Mouse (Mus musculus) intestine, embryonic 14.5 days (tissue): ENCODE data around the gene Fbxl22. TPM values are rescaled to one million over a fixed set of nuclear protein-coding genes. Genes with fewer than 3 reads are reported as not detected.

Experiments used
- ATAC-seq: fragments of 200-750 bp; cut with Nextera tagmentation; replicated peaks from 2 replicates; pipeline ENCODE4 v1.8.0; 2017; ENCODE audit warnings: low read depth, moderate number of reproducible peaks, moderate TSS enrichment, moderate library complexity; ENCODE audit not compliant: low FRiP score, low TSS enrichment
- DNase-seq: peaks from one replicate; pipeline ENCODE4 v3.0.0-alpha.2; 2018; ENCODE audit warnings: low spot score
- H3K27ac ChIP-seq: fragments of 300-500 bp; sonication (generic); 2 replicates; pipeline ENCODE4 v1.5.1; 2014; ENCODE audit warnings: low read depth, mild to moderate bottlenecking, control low read depth
- H3K27me3 ChIP-seq: fragments of 300-500 bp; sonication (generic); replicated peaks from 2 replicates; pipeline ENCODE4 v1.6.1; 2014; ENCODE audit warnings: low read length, control low read depth; ENCODE audit not compliant: control insufficient read depth, insufficient read depth
- H3K36me3 ChIP-seq: fragments of 300-500 bp; sonication (generic); 2 replicates; pipeline ENCODE4 v1.6.1; 2014; ENCODE audit warnings: low read length, control low read depth; ENCODE audit not compliant: control insufficient read depth, insufficient read depth
- H3K4me1 ChIP-seq: fragments of 300-500 bp; sonication (generic); replicated peaks from 2 replicates; pipeline ENCODE4 v1.6.1; 2014; ENCODE audit warnings: low read length, control low read depth, mixed read lengths; ENCODE audit not compliant: control insufficient read depth, insufficient read depth
- H3K4me2 ChIP-seq: fragments of 300-500 bp; sonication (generic); 2 replicates; pipeline ENCODE4 v1.6.1; 2014; ENCODE audit warnings: low read length
- H3K4me3 ChIP-seq: fragments of 300-500 bp; sonication (generic); 2 replicates; pipeline ENCODE4 v1.5.1; 2014; ENCODE audit warnings: low read depth, low read length, control low read depth, mixed read lengths
- H3K9ac ChIP-seq: fragments of 300-500 bp; sonication (generic); 2 replicates; pipeline ENCODE4 v1.6.1; 2014; ENCODE audit warnings: mild to moderate bottlenecking, low read length
- H3K9me3 ChIP-seq: fragments of 300-500 bp; sonication (generic); 2 replicates; pipeline ENCODE4 v1.6.1; 2016; ENCODE audit warnings: low read length, control low read depth; ENCODE audit not compliant: control insufficient read depth
- WGBS: fragments of 180-500 bp; shearing (Covaris S2); extraction: QIAGEN DNeasy Blood & Tissue Kit; methylation state at CpG from one replicate; pipeline ENCODE4 v1.1.7; 2014; 5-methylcytosine and 5-hydroxymethylcytosine counted together
- polyA plus RNA-seq: library from polyadenylated mRNA; unstranded; fragments of >200 nt; fragmentation: Nextera tagmentation; extraction: Ambion mirVana; gene quantifications from 2 replicates; pipeline ENCODE4 v1.2.1, GENCODE M21; 2014

Gene Fbxl22
- polyA plus RNA-seq, 1 experiment from 2014 or later = 14.7 TPM

GRCm38 (mm10) chr9:66518901-66519300, 4.5 kb upstream of the Fbxl22 start:
- no peak overlapping the region for H3K4me3 ChIP-seq
- H3K27ac ChIP-seq = no peak overlapping the region
- ATAC-seq = no peak
- no peak overlapping the region for H3K9ac ChIP-seq
- no peaks in the 10 kb centered on the region for H3K27me3 ChIP-seq
- peaks cover 85% of the 10 kb centered on the region for H3K36me3 ChIP-seq
- H3K9me3 ChIP-seq = no peaks in the 10 kb centered on the region
- DNase-seq = no peak
- H3K4me2 ChIP-seq = no peak overlapping the region
- 82% methylated on average over 5 of the region's 5 CpGs for WGBS
- H3K4me1 ChIP-seq = peaks cover 10% of the 10 kb centered on the region

GRCm38 (mm10) chr9:66518251-66518650, 3.9 kb upstream of the Fbxl22 start:
- Histone ChIP-seq H3K9ac (no peak overlapping the region), H3K4me3 (no peak overlapping the region), H3K4me2 (no peak overlapping the region), H3K27ac (no peak overlapping the region), H3K4me1 (peaks cover 14% of the 10 kb centered on the region), H3K9me3 (no peaks in the 10 kb centered on the region), H3K36me3 (peaks cover 81% of the 10 kb centered on the region), H3K27me3 (no peaks in the 10 kb centered on the region)
- WGBS = 83% methylated on average over 5 of the region's 5 CpGs
- no peak for DNase-seq
- ATAC-seq = no peak

- ATAC-seq (no peak), DNase-seq (no peak)
- no peak overlapping the region for H3K27ac ChIP-seq
- H3K4me2 ChIP-seq = no peak overlapping the region
- H3K4me3 ChIP-seq = no peak overlapping the region
- no peaks in the 10 kb centered on the region for H3K9me3 ChIP-seq
- peaks cover 17% of the 10 kb centered on the region for H3K4me1 ChIP-seq
- no peak overlapping the region for H3K9ac ChIP-seq
- no peaks in the 10 kb centered on the region for H3K27me3 ChIP-seq
- 91% methylated on average over 10 of the region's 10 CpGs for WGBS
- peaks cover 78% of the 10 kb centered on the region for H3K36me3 ChIP-seq
Observed at GRCm38 (mm10) chr9:66517746-66518145, 3.4 kb upstream of the Fbxl22 start.

- H3K9me3 ChIP-seq = no peaks in the 10 kb centered on the region
- DNase-seq = no peak
- no peak overlapping the region for H3K9ac ChIP-seq
- ATAC-seq = no peak
- WGBS = 86% methylated on average over 6 of the region's 6 CpGs
- peaks cover 65% of the 10 kb centered on the region for H3K36me3 ChIP-seq
- H3K27ac ChIP-seq = no peak overlapping the region
- H3K4me3 ChIP-seq = no peak overlapping the region
- no peak overlapping the region for H3K4me2 ChIP-seq
- H3K27me3 ChIP-seq = no peaks in the 10 kb centered on the region
- peaks cover 17% of the 10 kb centered on the region for H3K4me1 ChIP-seq
Observed at GRCm38 (mm10) chr9:66516296-66516940, 2.0 kb upstream of the Fbxl22 start.

GRCm38 (mm10) chr9:66515680-66516210, 1.4 kb upstream of the Fbxl22 start:
- ATAC-seq (no peak), DNase-seq (no peak)
- H3K9me3 ChIP-seq = no peaks in the 10 kb centered on the region
- H3K9ac ChIP-seq = no peak overlapping the region
- H3K36me3 ChIP-seq = peaks cover 62% of the 10 kb centered on the region
- H3K27me3 ChIP-seq = no peaks in the 10 kb centered on the region
- no peak overlapping the region for H3K4me3 ChIP-seq
- peak overlapping the region; percentile 98; the same call in 1 of the 2 replicates for H3K27ac ChIP-seq
- WGBS = 90% methylated on average over 10 of the region's 10 CpGs
- H3K4me2 ChIP-seq = no peak overlapping the region
- peaks cover 21% of the 10 kb centered on the region for H3K4me1 ChIP-seq

- ATAC-seq (no peak), DNase-seq (no peak)
- Histone ChIP-seq H3K27ac (peak overlapping the region; percentile 98), H3K4me3 (no peak overlapping the region), H3K4me1 (peaks cover 25% of the 10 kb centered on the region), H3K9ac (no peak overlapping the region), H3K4me2 (no peak overlapping the region; the same call in 1 of the 2 replicates), H3K27me3 (no peaks in the 10 kb centered on the region), H3K36me3 (peaks cover 56% of the 10 kb centered on the region), H3K9me3 (no peaks in the 10 kb centered on the region)
- WGBS = 60% methylated on average over 2 of the region's 2 CpGs
Observed at GRCm38 (mm10) chr9:66515115-66515514, 722 bp upstream of the Fbxl22 start.

GRCm38 (mm10) chr9:66513661-66514255, 635 bp downstream of the Fbxl22 start:
- peaks cover 52% of the 10 kb centered on the region for H3K36me3 ChIP-seq
- ATAC-seq (no peak), DNase-seq (no peak)
- H3K9ac ChIP-seq = peak overlapping the region; percentile 41
- no peaks in the 10 kb centered on the region for H3K9me3 ChIP-seq
- peak overlapping the region; percentile 98 for H3K27ac ChIP-seq
- H3K4me3 ChIP-seq = peak overlapping the region; percentile 69
- H3K4me1 ChIP-seq = peaks cover 25% of the 10 kb centered on the region
- peak overlapping the region; percentile 99 for H3K4me2 ChIP-seq
- H3K27me3 ChIP-seq = no peaks in the 10 kb centered on the region
- WGBS = 72% methylated on average over 4 of the region's 4 CpGs

GRCm38 (mm10) chr9:66513150-66513549, 1.2 kb downstream of the Fbxl22 start:
- H3K4me3 ChIP-seq = peak overlapping the region; percentile 69
- H3K27me3 ChIP-seq = no peaks in the 10 kb centered on the region
- H3K36me3 ChIP-seq = peaks cover 52% of the 10 kb centered on the region
- H3K4me1 ChIP-seq = peaks cover 25% of the 10 kb centered on the region
- no peaks in the 10 kb centered on the region for H3K9me3 ChIP-seq
- ATAC-seq = no peak
- DNase-seq = no peak
- H3K4me2 ChIP-seq = peak overlapping the region; percentile 99
- H3K27ac ChIP-seq = peak overlapping the region; percentile 98
- H3K9ac ChIP-seq = peak overlapping the region; percentile 41

- Histone ChIP-seq H3K4me1 (peaks cover 25% of the 10 kb centered on the region), H3K27me3 (no peaks in the 10 kb centered on the region), H3K9ac (peak overlapping the region; percentile 79), H3K36me3 (peaks cover 51% of the 10 kb centered on the region), H3K27ac (peak overlapping the region; percentile 98), H3K4me2 (peak overlapping the region; percentile 99), H3K9me3 (no peaks in the 10 kb centered on the region), H3K4me3 (peak overlapping the region; percentile 69)
- DNase-seq (peak; percentile 87), ATAC-seq (peak; percentile 85)
- WGBS = 0% methylated on average over 8 of the region's 8 CpGs
Observed at GRCm38 (mm10) chr9:66512351-66512671, 2.1 kb downstream of the Fbxl22 start.
